Mouse (Mus musculus): ENCODE results near the gene Cd209g. TPM values are rescaled to one million over a fixed set of nuclear protein-coding genes. Genes with fewer than 3 reads are reported as not detected.

The Cd209g gene
- 0.08 TPM in 1 of 2 replicates, not detected in the other for polyA plus RNA-seq (2015; fragmentation: Nextera tagmentation; extraction: Ambion mirVana)

GRCm38 (mm10) chr8:4133798-4134197 lies at the start of gene Cd209g:
TSS of gene Cd209g (plus strand) at chr8:4134098.

GRCm38 (mm10) chr8:4105735-4106134 lies 28.2 kb upstream of the Cd209g start, which contains the start of gene Cd209f:
TSS of gene Cd209f (minus strand) at chr8:4105835.

GRCm38 (mm10) chr8:4165852-4166751 lies 32.2 kb downstream of the Cd209g start, which contains the start of gene Evi5l:
TSS of gene Evi5l (plus strand) at chr8:4166567.

Other genes with a start within 250 kb of the Cd209g start
- not detected in 2 replicates for gene Cd209b, start 207.3 kb upstream of the Cd209g start, polyA plus RNA-seq (2015; fragmentation: Nextera tagmentation; extraction: Ambion mirVana)
- gene Cd209c, start 179.4 kb upstream of the Cd209g start, polyA plus RNA-seq (2015; fragmentation: Nextera tagmentation; extraction: Ambion mirVana), result 0.21 and 0.29 TPM in 2 replicates
- gene Cd209f, start 28.3 kb upstream of the Cd209g start, polyA plus RNA-seq (2015; fragmentation: Nextera tagmentation; extraction: Ambion mirVana), result not detected in 2 replicates
- 83.2 and 98.3 TPM in 2 replicates for gene Evi5l, start 32.5 kb downstream of the Cd209g start, polyA plus RNA-seq (2015; fragmentation: Nextera tagmentation; extraction: Ambion mirVana)
- gene Prr36, start 83.4 kb downstream of the Cd209g start, polyA plus RNA-seq (2015; fragmentation: Nextera tagmentation; extraction: Ambion mirVana), result 27.2 and 29.5 TPM in 2 replicates
- gene Lrrc8e, start 92.7 kb downstream of the Cd209g start, polyA plus RNA-seq (2015; fragmentation: Nextera tagmentation; extraction: Ambion mirVana), result not detected in 2 replicates
- gene Map2k7, start 104.6 kb downstream of the Cd209g start, polyA plus RNA-seq (2015; fragmentation: Nextera tagmentation; extraction: Ambion mirVana), result 30.1 and 30.5 TPM in 2 replicates
- gene Gm49320, start 104.8 kb downstream of the Cd209g start, polyA plus RNA-seq (2015; fragmentation: Nextera tagmentation; extraction: Ambion mirVana), result 0.31 and 0.61 TPM in 2 replicates
- gene Tgfbr3l, start 114.1 kb downstream of the Cd209g start, polyA plus RNA-seq (2015; fragmentation: Nextera tagmentation; extraction: Ambion mirVana), result 3.5 and 3.6 TPM in 2 replicates
- 64.1 and 65.4 TPM in 2 replicates for gene Snapc2, start 119.0 kb downstream of the Cd209g start, polyA plus RNA-seq (2015; fragmentation: Nextera tagmentation; extraction: Ambion mirVana)
- gene Ctxn1, start 125.2 kb downstream of the Cd209g start, polyA plus RNA-seq (2015; fragmentation: Nextera tagmentation; extraction: Ambion mirVana), result 198 and 236 TPM in 2 replicates
- 46.1 and 49.8 TPM in 2 replicates for gene Timm44, start 141.8 kb downstream of the Cd209g start, polyA plus RNA-seq (2015; fragmentation: Nextera tagmentation; extraction: Ambion mirVana)
- gene Ccl25, start 191.1 kb downstream of the Cd209g start, polyA plus RNA-seq (2015; fragmentation: Nextera tagmentation; extraction: Ambion mirVana), result 12.6 and 13.0 TPM in 2 replicates
- gene Elavl1, start 191.3 kb downstream of the Cd209g start, polyA plus RNA-seq (2015; fragmentation: Nextera tagmentation; extraction: Ambion mirVana), result 60.0 and 61.4 TPM in 2 replicates